ENCODE assay signal across 20 mouse cellular contexts in genomic region chr16:33373326-33373725, GRCm38 (mm10). TPM values are rescaled to one million over a fixed set of nuclear protein-coding genes. Genes with fewer than 3 reads are reported as not detected.
DNase-seq lines count a peak whose midpoint lies in the region.
"Had no signal": no experiment of that assay in that cellular context is flagged by ENCODE, and none has a peak within 500 bp of the region (broad histone marks: within the 10 kb centered on the region; RNA-seq: fewer than 3 reads in every experiment).

No protein-coding gene starts in this region.

- DNase-seq in heart, adult 11 months, result peak; percentile 71
- DNase-seq in heart, postnatal 14 days, result no peak
- peak; percentile 66 for DNase-seq in heart, embryonic 10.5 days (ENCODE audit: low spot score)
- no peak for DNase-seq in heart, adult 18-20 months
- DNase-seq in ZHBTc4 (ENCODE audit: low read depth, low spot score), result peak; percentile 26
- no peak for DNase-seq in embryo, embryonic 10 days (ENCODE audit: low spot score)
- DNase-seq: adrenal gland, adult 2 months; adrenal gland, adult 8-10 months; adrenal gland, postnatal 10 days; adrenal gland, postnatal 14 days; adrenal gland, postnatal 25 days; adrenal gland, postnatal 36 days; B cell, adult 2 months; cerebellum, adult 11 months; cerebellum, adult 11-12 months; cerebellum, adult 18-20 months; cerebellum, adult 2 months had no signal

- intact Hi-C loops in heart, postnatal 14 days (cut with DNase I), result no loop called here

- H3K27me3 ChIP-seq in heart, embryonic 10.5 days (ENCODE audit: insufficient read depth, poor library complexity, severe bottlenecking), result no peaks in the 10 kb centered on the region
- H3K27me3 ChIP-seq: CH12.LX, Patski had no signal

- H3K9me3 ChIP-seq in heart, embryonic 10.5 days, result no peaks in the 10 kb centered on the region
- H3K9me3 ChIP-seq: G1E had no signal

- H3K36me3 ChIP-seq in heart, embryonic 10.5 days, result no peaks in the 10 kb centered on the region

- H3K27ac ChIP-seq in heart, embryonic 10.5 days, result no peak overlapping the region

- 0 out of 2 replicates have a peak, but pooled peaks cover 6% of the 10 kb centered on the region for H3K4me1 ChIP-seq in heart, embryonic 10.5 days

- no peak overlapping the region for H3K4me3 ChIP-seq in heart, embryonic 10.5 days

- 94% methylated on average over 2 of the region's 2 CpGs for WGBS in heart, embryonic 10.5 days

RNA-seq across cellular contexts. Expression of gene Zfp148, which starts 7.3 kb away (rescaled TPM):
- 10 to 100 TPM; 46.5 to 48.6 TPM for total RNA-seq in heart, postnatal 14 days (2021)
- polyA plus RNA-seq in heart, embryonic 10.5 days (2016; fragmentation: Nextera tagmentation; extraction: Ambion mirVana), result 38.0 and 43.5 TPM in 2 replicates
- 10 to 100 TPM; 36.5 to 41.9 TPM for total RNA-seq in heart, adult 18-20 months (2021)

Comparison
In these comparisons a context has a peak if more than half of its experiments do, and no peak if none do; other contexts are left out.
1. DNase-seq: peak in heart, adult 11 months (single experiment), heart, embryonic 10.5 days (single experiment) and ZHBTc4 (single experiment); none in heart, postnatal 14 days (0 of 2), heart, adult 18-20 months (0 of 2) and embryo, embryonic 10 days (single experiment).